Mouse (Mus musculus) liver, embryonic 11.5 days (tissue): ENCODE measurements around the gene Caskin2. TPM values are rescaled to one million over a fixed set of nuclear protein-coding genes. Genes with fewer than 3 reads are reported as not detected.

Experiments
- ATAC-seq: fragments of 200-750 bp; cut with Nextera tagmentation; replicated peaks from 2 replicates; pipeline ENCODE4 v1.8.0; 2017; ENCODE audit warnings: moderate number of reproducible peaks, mild to moderate bottlenecking, moderate TSS enrichment, moderate library complexity; ENCODE audit not compliant: low FRiP score
- DNase-seq: peaks from one replicate; pipeline ENCODE4 v3.0.0-alpha.2; 2017; ENCODE audit warnings: low spot score
- H3K27ac ChIP-seq: fragments of 300-500 bp; sonication (generic); 2 replicates; pipeline ENCODE4 v1.5.1; 2014; ENCODE audit warnings: mild to moderate bottlenecking, low read depth, low read length, control low read depth
- H3K27me3 ChIP-seq: fragments of 300-500 bp; sonication (generic); replicated peaks from 2 replicates; pipeline ENCODE4 v1.6.1; 2014; ENCODE audit warnings: low read length, mixed read lengths; ENCODE audit not compliant: control insufficient read depth, insufficient read depth
- H3K36me3 ChIP-seq: fragments of 300-500 bp; sonication (generic); 2 replicates; pipeline ENCODE4 v1.6.1; 2014; ENCODE audit warnings: mild to moderate bottlenecking, low read length, moderate library complexity, mixed read lengths; ENCODE audit not compliant: control insufficient read depth, insufficient read depth
- H3K4me1 ChIP-seq: fragments of 300-500 bp; sonication (generic); replicated peaks from 2 replicates; pipeline ENCODE4 v1.6.1; 2014; ENCODE audit warnings: low read length, mixed read lengths; ENCODE audit not compliant: control insufficient read depth, insufficient read depth
- H3K4me2 ChIP-seq: fragments of 300-500 bp; sonication (generic); 2 replicates; pipeline ENCODE4 v1.6.1; 2014; ENCODE audit warnings: mild to moderate bottlenecking, control low read depth, moderate library complexity
- H3K4me3 ChIP-seq: fragments of 300-500 bp; sonication (generic); 2 replicates; pipeline ENCODE4 v1.5.1; 2014; ENCODE audit warnings: low read depth, low read length, control low read depth
- H3K9ac ChIP-seq: fragments of 300-500 bp; sonication (generic); 2 replicates; pipeline ENCODE4 v1.6.1; 2014; ENCODE audit warnings: low read depth, low read length, control low read depth
- H3K9me3 ChIP-seq: fragments of 300-500 bp; sonication (generic); 2 replicates; pipeline ENCODE4 v1.6.1; 2016; ENCODE audit warnings: low read length, inconsistent platforms, mixed read lengths; ENCODE audit not compliant: control insufficient read depth
- WGBS: fragments of 180-500 bp; shearing (Covaris S2); extraction: QIAGEN DNeasy Blood & Tissue Kit; methylation state at CpG from one replicate; pipeline ENCODE4 v1.1.7; 2014; 5-methylcytosine and 5-hydroxymethylcytosine counted together
- polyA plus RNA-seq: library from polyadenylated mRNA; unstranded; fragments of >200 nt; fragmentation: Nextera tagmentation; extraction: Ambion mirVana; gene quantifications from 2 replicates; pipeline ENCODE4 v1.2.1, GENCODE M21; 2014

Caskin2 gene
- polyA plus RNA-seq, 1 experiment from 2014 or later, result 13.5 TPM

GRCm38 (mm10) chr11:115826487-115826886 lies 13.0 kb upstream of the Caskin2 start:
- Histone ChIP-seq H3K36me3 (peaks cover 12% of the 10 kb centered on the region), H3K4me1 (peaks cover 46% of the 10 kb centered on the region), H3K4me3 (no peak overlapping the region), H3K27me3 (0 out of 2 replicates have a peak, but pooled peaks cover 3% of the 10 kb centered on the region), H3K4me2 (no peak overlapping the region), H3K9me3 (no peaks in the 10 kb centered on the region), H3K9ac (no peak overlapping the region), H3K27ac (no peak overlapping the region)
- no peak for ATAC-seq
- 67% methylated on average over 5 of the region's 5 CpGs for WGBS
- no peak for DNase-seq

- Histone ChIP-seq H3K9ac (peak overlapping the region; percentile 78), H3K9me3 (no peaks in the 10 kb centered on the region), H3K4me2 (peak overlapping the region; percentile 100), H3K36me3 (peaks cover 25% of the 10 kb centered on the region), H3K4me3 (peak overlapping the region; percentile 84), H3K27ac (peak overlapping the region; percentile 74; the same call in 1 of the 2 replicates), H3K27me3 (0 out of 2 replicates have a peak, but pooled peaks cover 3% of the 10 kb centered on the region), H3K4me1 (peaks cover 29% of the 10 kb centered on the region)
- 18% methylated on average over 11 of the region's 11 CpGs for WGBS
- ATAC-seq, result no peak
- no peak for DNase-seq
Measured at GRCm38 (mm10) chr11:115824813-115825212, 11.4 kb upstream of the Caskin2 start.

GRCm38 (mm10) chr11:115823774-115824740 lies 10.6 kb upstream of the Caskin2 start, which contains the start of gene Llgl2:
TSS of gene Llgl2 (plus strand) at chr11:115824049.
- under 1% methylated on average over 86 of the region's 87 CpGs for WGBS
- H3K27ac ChIP-seq, result peak within 1 kb of the TSS; percentile 74

GRCm38 (mm10) chr11:115821001-115821400 lies 7.6 kb upstream of the Caskin2 start:
- H3K27ac ChIP-seq, result no peak overlapping the region
- peaks cover 34% of the 10 kb centered on the region for H3K36me3 ChIP-seq
- H3K4me3 ChIP-seq, result no peak overlapping the region
- H3K9me3 ChIP-seq, result no peaks in the 10 kb centered on the region
- H3K9ac ChIP-seq, result no peak overlapping the region
- 74% methylated on average over 4 of the region's 4 CpGs for WGBS
- ATAC-seq (no peak), DNase-seq (no peak)
- no peak overlapping the region for H3K4me2 ChIP-seq
- 0 out of 2 replicates have a peak, but pooled peaks cover under 1% of the 10 kb centered on the region for H3K27me3 ChIP-seq
- H3K4me1 ChIP-seq, result peaks cover 15% of the 10 kb centered on the region

More at GRCm38 (mm10) chr11:115823774-115824740, 10.6 kb upstream of the Caskin2 start, which contains the start of gene Llgl2:
- H3K4me1 ChIP-seq, result peaks cover 23% of the 10 kb centered on the region
- ATAC-seq (peak; percentile 97), DNase-seq (peak; percentile 88)
- H3K4me2 ChIP-seq, result peak within 1 kb of the TSS; percentile 100
- H3K27me3 ChIP-seq, result 0 out of 2 replicates have a peak, but pooled peaks cover 3% of the 10 kb centered on the region
- peak within 1 kb of the TSS; percentile 84 for H3K4me3 ChIP-seq
- H3K9ac ChIP-seq, result peak within 1 kb of the TSS; percentile 78
- H3K36me3 ChIP-seq, result peaks cover 25% of the 10 kb centered on the region
- no peaks in the 10 kb centered on the region for H3K9me3 ChIP-seq

GRCm38 (mm10) chr11:115819915-115820623 lies 6.6 kb upstream of the Caskin2 start:
- 91% methylated on average over 16 of the region's 16 CpGs for WGBS
- H3K4me2 ChIP-seq, result no peak overlapping the region
- H3K9ac ChIP-seq, result no peak overlapping the region
- no peak overlapping the region for H3K27ac ChIP-seq
- ATAC-seq (no peak), DNase-seq (no peak)
- H3K27me3 ChIP-seq, result no peaks in the 10 kb centered on the region
- H3K4me3 ChIP-seq, result no peak overlapping the region
- H3K9me3 ChIP-seq, result no peaks in the 10 kb centered on the region
- H3K4me1 ChIP-seq, result peaks cover 20% of the 10 kb centered on the region
- peaks cover 34% of the 10 kb centered on the region for H3K36me3 ChIP-seq

- H3K9me3 ChIP-seq, result no peaks in the 10 kb centered on the region
- no peak overlapping the region for H3K27ac ChIP-seq
- H3K9ac ChIP-seq, result no peak overlapping the region
- no peak overlapping the region for H3K4me2 ChIP-seq
- no peak for DNase-seq
- peaks cover 11% of the 10 kb centered on the region for H3K4me1 ChIP-seq
- ATAC-seq, result no peak
- WGBS, result 84% methylated on average over 5 of the region's 5 CpGs
- no peaks in the 10 kb centered on the region for H3K27me3 ChIP-seq
- H3K36me3 ChIP-seq, result peaks cover 30% of the 10 kb centered on the region
- H3K4me3 ChIP-seq, result no peak overlapping the region
Measured at GRCm38 (mm10) chr11:115817331-115817730, 3.9 kb upstream of the Caskin2 start.

- Histone ChIP-seq H3K4me2 (peak within 1 kb of the TSS; percentile 68), H3K4me3 (peak within 1 kb of the TSS; percentile 96), H3K9me3 (no peaks in the 10 kb centered on the region), H3K27ac (peak within 1 kb of the TSS; percentile 10), H3K27me3 (no peaks in the 10 kb centered on the region), H3K36me3 (peaks cover 14% of the 10 kb centered on the region), H3K9ac (peak within 1 kb of the TSS; percentile 85), H3K4me1 (peaks cover 27% of the 10 kb centered on the region)
- peak; percentile 59 for ATAC-seq
- WGBS, result under 1% methylated on average over 83 of the region's 84 CpGs
- DNase-seq, result peak; percentile 91
Measured at GRCm38 (mm10) chr11:115814605-115815450, 1.4 kb upstream of the Caskin2 start, which contains the start of gene Tsen54. TSS of gene Tsen54 (plus strand) at chr11:115814724.
